Mouse (Mus musculus): Measurements from ENCODE around the gene Olfr1392. TPM values are rescaled to one million over a fixed set of nuclear protein-coding genes. Genes with fewer than 3 reads are reported as not detected.

Gene Olfr1392
- polyA plus RNA-seq, 1 experiment from 2014 or later: not detected

- DNase-seq (no peak), ATAC-seq (no peak)
- Histone ChIP-seq H3K4me3 (ENCODE audit: low read depth, low read length) (no peak overlapping the region), H3K4me2 (ENCODE audit: low read depth, low read length) (no peak overlapping the region), H3K9ac (replicated peaks) (no peak overlapping the region), H3K4me1 (ENCODE audit: insufficient read depth) (peaks cover 40% of the 10 kb centered on the region), H3K27me3 (ENCODE audit: insufficient read depth, low read length) (no peaks in the 10 kb centered on the region), H3K9me3 (ENCODE audit: low read length) (no peaks in the 10 kb centered on the region), H3K36me3 (replicated peaks; ENCODE audit: insufficient read depth, low read length) (no peaks in the 10 kb centered on the region), H3K27ac (ENCODE audit: low read depth) (0 out of 2 replicates have a peak overlapping the region, but pooled peaks have one; percentile 36)
- TF ChIP-seq EP300 (IDR thresholded peaks at IDR 0.05; ENCODE audit: low read depth): no peak; the same call in 1 of the 2 replicates
- WGBS (ENCODE audit: insufficient replicate concordance): 11% methylated on average over 1 of the region's 1 CpGs
Observed at GRCm38 (mm10) chr11:49241471-49241870, 43.6 kb upstream of the Olfr1392 start.

- H3K27me3 ChIP-seq (ENCODE audit: insufficient read depth, low read length): no peaks in the 10 kb centered on the region
- peak overlapping the region; percentile 71 for H3K9ac ChIP-seq (replicated peaks)
- DNase-seq: no peak
- no peaks in the 10 kb centered on the region for H3K9me3 ChIP-seq (ENCODE audit: low read length)
- H3K27ac ChIP-seq (ENCODE audit: low read depth): peak overlapping the region; percentile 98
- ATAC-seq: no peak
- H3K4me3 ChIP-seq (ENCODE audit: low read depth, low read length): peak overlapping the region; percentile 73
- peaks cover 48% of the 10 kb centered on the region for H3K4me1 ChIP-seq (ENCODE audit: insufficient read depth)
- no peak for TF ChIP-seq EP300 (IDR thresholded peaks at IDR 0.05; ENCODE audit: low read depth)
- TF ChIP-seq CTCF (IDR thresholded peaks at IDR 0.05; ENCODE audit: low read depth): no peak
- 20% methylated on average over 11 of the region's 11 CpGs for WGBS (ENCODE audit: insufficient replicate concordance)
- no peaks in the 10 kb centered on the region for H3K36me3 ChIP-seq (replicated peaks; ENCODE audit: insufficient read depth, low read length)
- H3K4me2 ChIP-seq (ENCODE audit: low read depth, low read length): peak overlapping the region; percentile 95
Observed at GRCm38 (mm10) chr11:49242944-49243626, 42.0 kb upstream of the Olfr1392 start.

- under 1% methylated on average over 58 of the region's 60 CpGs for WGBS (ENCODE audit: insufficient replicate concordance)
Observed at GRCm38 (mm10) chr11:49243727-49244594, 41.1 kb upstream of the Olfr1392 start, which contains the start of gene Mgat1. TSS of gene Mgat1 (plus strand) at chr11:49244191.

GRCm38 (mm10) chr11:49244595-49244930 is 40.5 kb upstream of the Olfr1392 start:
- Histone ChIP-seq H3K4me3 (ENCODE audit: low read depth, low read length) (peak overlapping the region; percentile 73), H3K4me1 (ENCODE audit: insufficient read depth) (peaks cover 63% of the 10 kb centered on the region)

More at GRCm38 (mm10) chr11:49243727-49244594, 41.1 kb upstream of the Olfr1392 start, which contains the start of gene Mgat1:
- ATAC-seq (peak; percentile 88), DNase-seq (peak; percentile 95)
- Histone ChIP-seq H3K9me3 (ENCODE audit: low read length) (no peaks in the 10 kb centered on the region), H3K4me2 (ENCODE audit: low read depth, low read length) (peak within 1 kb of the TSS; percentile 95), H3K36me3 (replicated peaks; ENCODE audit: insufficient read depth, low read length) (no peaks in the 10 kb centered on the region), H3K4me3 (ENCODE audit: low read depth, low read length) (peak within 1 kb of the TSS; percentile 73), H3K27ac (ENCODE audit: low read depth) (peak within 1 kb of the TSS; percentile 98), H3K4me1 (ENCODE audit: insufficient read depth) (peaks cover 57% of the 10 kb centered on the region), H3K27me3 (ENCODE audit: insufficient read depth, low read length) (no peaks in the 10 kb centered on the region), H3K9ac (replicated peaks) (peak within 1 kb of the TSS; percentile 71)
- TF ChIP-seq CTCF (IDR thresholded peaks at IDR 0.05; ENCODE audit: low read depth) (peak; percentile 62), EP300 (IDR thresholded peaks at IDR 0.05; ENCODE audit: low read depth) (0 out of 2 replicates have a peak, but pooled peaks have one; percentile 6)

GRCm38 (mm10) chr11:49245176-49245575 is 39.9 kb upstream of the Olfr1392 start:
- no peaks in the 10 kb centered on the region for H3K27me3 ChIP-seq (ENCODE audit: insufficient read depth, low read length)
- peak overlapping the region; percentile 98 for H3K27ac ChIP-seq (ENCODE audit: low read depth)
- H3K36me3 ChIP-seq (replicated peaks; ENCODE audit: insufficient read depth, low read length): no peaks in the 10 kb centered on the region
- no peaks in the 10 kb centered on the region for H3K9me3 ChIP-seq (ENCODE audit: low read length)
- DNase-seq: peak; percentile 81
- peak overlapping the region; percentile 95 for H3K4me2 ChIP-seq (ENCODE audit: low read depth, low read length)
- 19% methylated on average over 7 of the region's 7 CpGs for WGBS (ENCODE audit: insufficient replicate concordance)
- ATAC-seq: peak; percentile 16; the same call in 1 of the 2 replicates
- peak overlapping the region; percentile 73 for H3K4me3 ChIP-seq (ENCODE audit: low read depth, low read length)
- TF ChIP-seq EP300 (IDR thresholded peaks at IDR 0.05; ENCODE audit: low read depth) (peak; percentile 80; the same call in 1 of the 2 replicates), CTCF (IDR thresholded peaks at IDR 0.05; ENCODE audit: low read depth) (no peak)
- H3K9ac ChIP-seq (replicated peaks): peak overlapping the region; percentile 51; the same call in 1 of the 2 replicates
- peaks cover 68% of the 10 kb centered on the region for H3K4me1 ChIP-seq (ENCODE audit: insufficient read depth)

More at GRCm38 (mm10) chr11:49244595-49244930, 40.5 kb upstream of the Olfr1392 start:
- ATAC-seq (no peak), DNase-seq (no peak)
- Histone ChIP-seq H3K9ac (replicated peaks) (peak overlapping the region; percentile 71), H3K27ac (ENCODE audit: low read depth) (peak overlapping the region; percentile 98), H3K36me3 (replicated peaks; ENCODE audit: insufficient read depth, low read length) (no peaks in the 10 kb centered on the region), H3K9me3 (ENCODE audit: low read length) (no peaks in the 10 kb centered on the region), H3K27me3 (ENCODE audit: insufficient read depth, low read length) (no peaks in the 10 kb centered on the region), H3K4me2 (ENCODE audit: low read depth, low read length) (peak overlapping the region; percentile 95)
- no peak for TF ChIP-seq EP300 (IDR thresholded peaks at IDR 0.05; ENCODE audit: low read depth)
- TF ChIP-seq CTCF (IDR thresholded peaks at IDR 0.05; ENCODE audit: low read depth): no peak
- WGBS (ENCODE audit: insufficient replicate concordance): under 1% methylated on average over 4 of the region's 4 CpGs

Measured in liver, postnatal 0 days (tissue).